Mouse (Mus musculus) liver, postnatal 0 days (tissue): ENCODE measurements around the gene Ankrd44. TPM values are rescaled to one million over a fixed set of nuclear protein-coding genes. Genes with fewer than 3 reads are reported as not detected.

ENCODE experiments used
- ATAC-seq: fragments of 200-750 bp; cut with Nextera tagmentation; 2 replicates; pipeline ENCODE4 v1.8.0; 2017; ENCODE audit warnings: mild to moderate bottlenecking, moderate library complexity
- DNase-seq: peaks from one replicate; pipeline ENCODE4 v3.0.0-alpha.2; 2016
- H3K27ac ChIP-seq: fragments of 300-500 bp; sonication (generic); 2 replicates; pipeline ENCODE4 v1.5.1; 2014; ENCODE audit warnings: antibody characterized with exemption, moderate library complexity, mild to moderate bottlenecking, low read depth
- H3K27me3 ChIP-seq: fragments of 300-500 bp; sonication (generic); 2 replicates; pipeline ENCODE4 v1.6.1; 2014; ENCODE audit warnings: low read length, control low read depth, mixed read lengths; ENCODE audit not compliant: insufficient read depth
- H3K36me3 ChIP-seq: fragments of 300-500 bp; sonication (generic); replicated peaks from 2 replicates; pipeline ENCODE4 v1.6.1; 2014; ENCODE audit warnings: mild to moderate bottlenecking, control low read depth, low read length, moderate library complexity, mixed read lengths; ENCODE audit not compliant: insufficient read depth
- H3K4me1 ChIP-seq: fragments of 300-500 bp; sonication (generic); 2 replicates; pipeline ENCODE4 v1.6.1; 2014; ENCODE audit warnings: antibody characterized with exemption, mild to moderate bottlenecking, control low read depth; ENCODE audit not compliant: insufficient read depth
- H3K4me2 ChIP-seq: fragments of 300-500 bp; sonication (generic); 2 replicates; pipeline ENCODE4 v1.6.1; 2014; ENCODE audit warnings: low read depth, mild to moderate bottlenecking, low read length, moderate library complexity, mixed read lengths
- H3K4me3 ChIP-seq: fragments of 300-500 bp; sonication (generic); 2 replicates; pipeline ENCODE4 v1.5.1; 2014; ENCODE audit warnings: low read depth, low read length
- H3K9ac ChIP-seq: fragments of 300-500 bp; sonication (generic); replicated peaks from 2 replicates; pipeline ENCODE4 v1.6.1; 2014; ENCODE audit warnings: mild to moderate bottlenecking, moderate library complexity
- H3K9me3 ChIP-seq: fragments of 300-500 bp; sonication (generic); 2 replicates; pipeline ENCODE4 v1.6.1; 2016; ENCODE audit warnings: mild to moderate bottlenecking, control low read depth, low read length, mixed read lengths
- CTCF ChIP-seq: sonication (generic); IDR thresholded peaks from 2 replicates; pipeline ENCODE4 v1.5.1; 2016; ENCODE audit warnings: antibody characterized with exemption, low read depth
- EP300 ChIP-seq: IDR thresholded peaks from 2 replicates; pipeline ENCODE4 v1.6.1; 2016; ENCODE audit warnings: antibody characterized with exemption, low read depth, mild to moderate bottlenecking
- WGBS: fragments of 180-500 bp; shearing (Covaris S2); extraction: QIAGEN DNeasy Blood & Tissue Kit; methylation state at CpG from one replicate; pipeline ENCODE4 v1.1.7; 2014; ENCODE audit not compliant: insufficient replicate concordance; 5-methylcytosine and 5-hydroxymethylcytosine counted together
- polyA plus RNA-seq: library from polyadenylated mRNA; unstranded; fragments of >200 nt; fragmentation: Nextera tagmentation; extraction: Ambion mirVana; gene quantifications from 2 replicates; pipeline ENCODE4 v1.2.1, GENCODE M21; 2015

Ankrd44 gene
- polyA plus RNA-seq, 1 experiment from 2014 or later: 4.7 TPM

DNA sequence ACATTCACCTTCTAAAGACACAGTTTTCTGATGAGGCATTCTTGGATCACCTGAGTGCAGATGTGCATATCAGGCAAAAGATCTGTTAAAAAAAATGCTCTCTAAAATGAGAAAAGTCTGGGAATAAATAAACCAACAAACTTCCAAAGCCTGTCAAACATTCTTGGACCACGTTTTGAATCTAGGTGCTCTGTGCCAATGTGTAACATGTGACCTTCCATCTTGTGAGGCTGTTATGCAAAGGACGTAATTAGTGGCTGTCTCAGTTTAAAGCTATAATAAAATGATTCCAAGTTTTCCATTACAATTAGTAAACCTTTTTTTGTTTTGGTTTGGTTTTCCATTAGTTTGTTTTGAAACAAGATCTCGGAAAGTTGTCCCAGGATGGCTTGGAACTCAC lies 159.0 kb downstream of the Ankrd44 start:
- Histone ChIP-seq H3K4me1 (no peaks in the 10 kb centered on the region), H3K9ac (no peak overlapping the region), H3K27me3 (no peaks in the 10 kb centered on the region), H3K4me2 (no peak overlapping the region), H3K27ac (no peak overlapping the region), H3K9me3 (peaks cover 6% of the 10 kb centered on the region; the same call in 1 of the 2 replicates), H3K36me3 (peaks cover 4% of the 10 kb centered on the region), H3K4me3 (no peak overlapping the region)
- ATAC-seq: no peak
- 78% methylated on average over 3 of the region's 3 CpGs for WGBS
- DNase-seq: no peak
- TF ChIP-seq CTCF: no peak
- TF ChIP-seq EP300: no peak

DNA sequence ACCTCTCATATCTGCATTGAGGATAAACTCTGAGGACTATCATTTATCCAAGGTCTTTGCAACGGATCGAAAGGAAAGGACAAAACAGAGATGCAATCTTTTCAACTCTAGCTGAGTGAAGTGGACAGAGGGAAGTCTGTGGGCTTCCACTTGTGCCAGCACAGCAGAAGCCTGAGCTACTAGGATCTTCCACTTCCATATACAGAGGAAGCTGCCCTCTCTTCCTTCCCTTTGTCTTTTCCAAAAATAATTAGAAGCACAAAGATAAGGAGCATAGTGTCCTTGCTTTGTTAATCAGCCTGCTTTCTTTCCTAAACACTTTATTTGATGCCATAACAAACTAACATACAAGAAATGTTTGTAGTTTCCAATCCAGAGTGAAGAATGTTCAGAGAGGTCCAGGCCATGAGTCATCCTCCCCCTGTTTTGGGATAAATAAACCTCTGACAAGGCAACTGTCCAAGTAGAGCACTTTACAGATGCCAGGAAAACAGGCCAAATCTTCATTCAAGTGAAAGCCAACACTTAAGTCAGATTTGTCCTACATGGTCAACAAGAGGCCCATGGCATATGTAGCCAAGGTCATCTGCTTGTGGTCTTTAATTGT lies 160.5 kb downstream of the Ankrd44 start:
- Histone ChIP-seq H3K9me3 (peaks cover under 1% of the 10 kb centered on the region; the same call in 1 of the 2 replicates), H3K27ac (no peak overlapping the region), H3K4me2 (no peak overlapping the region), H3K4me1 (no peaks in the 10 kb centered on the region), H3K27me3 (no peaks in the 10 kb centered on the region), H3K36me3 (peaks cover 4% of the 10 kb centered on the region), H3K4me3 (no peak overlapping the region), H3K9ac (no peak overlapping the region)
- WGBS: 72% methylated on average over 2 of the region's 2 CpGs
- no peak for DNase-seq
- ATAC-seq: no peak
- TF ChIP-seq EP300 (no peak), CTCF (no peak)

DNA sequence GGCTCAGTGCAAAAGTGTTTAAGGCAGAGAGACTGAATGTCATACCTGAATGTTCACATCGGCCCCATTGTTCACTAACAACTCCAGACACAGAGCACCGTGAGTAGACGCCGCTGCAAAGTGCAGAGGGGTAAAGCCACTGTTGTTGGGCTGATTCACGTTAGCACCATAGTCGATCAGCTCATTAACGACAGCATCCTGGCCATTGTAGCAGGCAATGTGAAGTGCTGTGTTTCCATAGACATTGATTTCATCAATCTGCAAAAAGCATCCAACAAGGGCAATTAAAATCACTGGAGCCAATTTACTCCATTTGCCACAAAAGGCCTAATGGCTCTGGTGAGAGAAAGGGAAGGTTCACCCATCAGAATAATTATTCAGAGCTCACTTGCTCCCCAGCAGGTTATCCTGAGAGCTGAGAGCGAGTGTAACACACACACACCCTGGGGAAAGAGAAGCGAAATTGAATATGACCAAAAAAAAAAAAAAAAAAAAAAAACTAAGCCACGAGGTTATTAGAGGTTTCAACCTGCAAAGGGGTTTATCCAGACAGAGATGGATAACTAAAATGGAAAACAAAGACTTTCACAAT lies 163.9 kb downstream of the Ankrd44 start:
- 84% methylated on average over 10 of the region's 10 CpGs for WGBS
- Histone ChIP-seq H3K4me1 (no peaks in the 10 kb centered on the region), H3K4me3 (no peak overlapping the region), H3K36me3 (peaks cover 8% of the 10 kb centered on the region), H3K27ac (no peak overlapping the region), H3K9ac (no peak overlapping the region), H3K9me3 (no peaks in the 10 kb centered on the region), H3K4me2 (no peak overlapping the region), H3K27me3 (no peaks in the 10 kb centered on the region)
- no peak for TF ChIP-seq EP300
- no peak for TF ChIP-seq CTCF
- ATAC-seq: no peak
- DNase-seq: no peak

DNA sequence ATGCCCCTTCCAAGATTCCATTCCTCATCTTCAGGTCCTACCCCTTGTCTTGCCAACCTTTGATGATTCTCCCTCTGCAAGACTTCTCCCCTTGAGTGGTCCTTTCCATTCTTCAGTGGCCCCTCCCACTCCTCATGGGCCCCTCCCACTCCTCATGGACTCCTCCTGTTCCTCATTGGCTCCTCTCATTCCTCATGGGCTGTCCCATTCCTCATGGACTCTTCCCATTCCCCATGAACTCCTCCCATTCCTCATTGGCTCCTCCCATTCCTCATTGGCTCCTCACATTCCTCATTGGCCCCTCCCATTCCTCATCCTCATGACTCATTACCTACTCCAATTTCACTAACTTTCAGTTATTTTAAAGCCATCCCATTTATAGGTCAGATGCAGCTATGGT lies 166.3 kb downstream of the Ankrd44 start:
- Histone ChIP-seq H3K4me3 (no peak overlapping the region), H3K27ac (no peak overlapping the region), H3K27me3 (no peaks in the 10 kb centered on the region), H3K9ac (no peak overlapping the region), H3K4me2 (no peak overlapping the region), H3K4me1 (no peaks in the 10 kb centered on the region), H3K36me3 (peaks cover 8% of the 10 kb centered on the region), H3K9me3 (no peaks in the 10 kb centered on the region)
- no peak for DNase-seq
- ATAC-seq: no peak
- no peak for TF ChIP-seq EP300
- no peak for TF ChIP-seq CTCF

DNA sequence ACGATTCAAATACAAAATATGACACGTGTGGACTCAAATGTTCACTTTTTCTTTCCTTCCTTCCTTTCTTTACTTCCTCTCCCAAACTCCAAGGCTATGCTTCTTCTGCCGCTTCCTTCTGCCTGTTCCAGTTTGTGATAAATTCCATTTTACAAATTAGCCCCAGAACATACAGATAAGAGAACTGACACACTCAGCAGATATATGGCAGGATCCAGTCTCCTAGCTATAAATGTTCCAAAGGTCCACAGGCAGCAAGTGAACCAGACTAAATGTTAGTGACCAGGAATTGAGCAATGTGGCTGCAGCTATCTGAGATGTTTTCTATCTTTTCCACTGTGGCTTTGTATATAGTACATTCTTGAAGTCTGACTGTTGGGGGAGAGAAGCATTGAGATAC lies 168.9 kb downstream of the Ankrd44 start:
- H3K4me1 ChIP-seq: no peaks in the 10 kb centered on the region
- H3K9ac ChIP-seq: no peak overlapping the region
- DNase-seq (no peak), ATAC-seq (no peak)
- H3K27me3 ChIP-seq: no peaks in the 10 kb centered on the region
- H3K9me3 ChIP-seq: no peaks in the 10 kb centered on the region
- no peak overlapping the region for H3K27ac ChIP-seq
- no peak overlapping the region for H3K4me2 ChIP-seq
- H3K36me3 ChIP-seq: peaks cover 7% of the 10 kb centered on the region; the same call in 1 of the 2 replicates
- TF ChIP-seq CTCF: no peak
- TF ChIP-seq EP300: 0 out of 2 replicates have a peak, but pooled peaks have one; percentile 15
- 51% methylated on average over 3 of the region's 3 CpGs for WGBS
- H3K4me3 ChIP-seq: no peak overlapping the region

DNA sequence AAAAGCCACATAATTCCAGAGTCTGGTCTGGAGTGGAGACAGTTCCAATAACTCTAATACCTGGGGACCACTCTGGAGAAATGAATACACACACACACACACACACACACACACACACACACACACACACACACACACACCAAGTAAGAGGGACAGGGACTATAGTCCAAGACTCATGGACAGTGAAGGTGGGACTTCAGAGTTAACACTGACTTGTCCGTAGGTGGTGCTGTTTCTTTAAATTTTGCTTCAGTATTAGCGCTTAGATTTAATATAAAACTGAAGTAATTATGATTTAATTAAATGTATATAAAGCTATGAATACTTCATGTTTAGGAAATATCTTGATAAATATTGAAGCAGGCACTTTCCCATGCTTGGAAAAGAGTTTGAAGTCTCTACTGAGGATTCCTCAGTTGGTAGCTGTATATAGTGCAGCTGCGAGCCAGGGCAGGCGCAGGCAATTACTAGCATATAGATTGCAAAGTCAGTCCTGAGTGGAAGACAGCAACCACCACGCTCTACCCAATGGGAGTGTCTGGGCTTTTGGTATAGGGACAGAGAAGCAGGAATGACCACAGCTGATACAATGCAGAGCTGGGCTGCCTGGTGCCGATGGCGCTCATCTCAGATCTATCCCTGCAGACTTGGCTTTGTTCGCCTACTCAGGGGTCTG lies 170.4 kb downstream of the Ankrd44 start:
- Histone ChIP-seq H3K36me3 (peaks cover 7% of the 10 kb centered on the region; the same call in 1 of the 2 replicates), H3K27ac (no peak overlapping the region), H3K9me3 (no peaks in the 10 kb centered on the region), H3K27me3 (no peaks in the 10 kb centered on the region), H3K4me2 (no peak overlapping the region), H3K4me3 (no peak overlapping the region), H3K4me1 (no peaks in the 10 kb centered on the region), H3K9ac (no peak overlapping the region)
- DNase-seq (no peak), ATAC-seq (no peak)
- WGBS: 77% methylated on average over 8 of the region's 8 CpGs
- TF ChIP-seq EP300 (no peak), CTCF (peak; percentile 31; the same call in 1 of the 2 replicates)
